Mouse (Mus musculus) small intestine, adult 2 months (tissue): ENCODE measurements at regions not wholly inside any gene's neighbourhood (a gene's known extent, or its start where the extent isn't known, plus 50 kb on each side); places are given as distances from the start of the nearest gene placed in this dataset.

Experiments
- H3K27ac ChIP-seq: fragments of 200-500 bp; 2 replicates; pipeline ENCODE4 v1.5.1; 2012; ENCODE audit warnings: low read depth, low read length, control low read depth, inconsistent platforms; ENCODE audit not compliant: insufficient read depth
- H3K27me3 ChIP-seq: fragments of 200-500 bp; 2 replicates; pipeline ENCODE4 v1.6.1; 2012; ENCODE audit warnings: mild to moderate bottlenecking, moderate library complexity, low read length, inconsistent platforms; ENCODE audit not compliant: control insufficient read depth, insufficient read depth
- H3K36me3 ChIP-seq: fragments of 200-500 bp; 2 replicates; pipeline ENCODE4 v1.6.1; 2012; ENCODE audit warnings: mild to moderate bottlenecking, low read length, control low read depth, inconsistent platforms; ENCODE audit not compliant: control insufficient read depth, insufficient read depth
- H3K4me1 ChIP-seq: fragments of 200-500 bp; 2 replicates; pipeline ENCODE4 v1.6.1; 2012; ENCODE audit warnings: low read length, inconsistent platforms, mixed read lengths; ENCODE audit not compliant: control insufficient read depth, insufficient read depth, insufficient read length
- H3K4me3 ChIP-seq: fragments of 200-500 bp; 2 replicates; pipeline ENCODE4 v1.5.1; 2012; ENCODE audit warnings: low read depth, mild to moderate bottlenecking, control low read depth, inconsistent platforms, low read length, moderate library complexity
- CTCF ChIP-seq: fragments of 200-500 bp; IDR thresholded peaks from 2 replicates; pipeline ENCODE4 v1.5.1; 2012; ENCODE audit warnings: low read depth, mild to moderate bottlenecking, control low read depth, inconsistent platforms, low read length, moderate library complexity, mixed read lengths; ENCODE audit not compliant: insufficient replicate concordance, insufficient read length; ENCODE audit errors: extremely low read depth
- POLR2A ChIP-seq: fragments of 200-500 bp; IDR thresholded peaks from 2 replicates; pipeline ENCODE4 v1.6.1; 2012; ENCODE audit warnings: low read depth, mild to moderate bottlenecking, control low read depth, inconsistent platforms, low read length, moderate library complexity
- WGBS: fragments of 180-500 bp; shearing (Covaris S2); methylation state at CpG from one replicate; pipeline ENCODE4 v1.1.7; 2018; 5-methylcytosine and 5-hydroxymethylcytosine counted together

DNA sequence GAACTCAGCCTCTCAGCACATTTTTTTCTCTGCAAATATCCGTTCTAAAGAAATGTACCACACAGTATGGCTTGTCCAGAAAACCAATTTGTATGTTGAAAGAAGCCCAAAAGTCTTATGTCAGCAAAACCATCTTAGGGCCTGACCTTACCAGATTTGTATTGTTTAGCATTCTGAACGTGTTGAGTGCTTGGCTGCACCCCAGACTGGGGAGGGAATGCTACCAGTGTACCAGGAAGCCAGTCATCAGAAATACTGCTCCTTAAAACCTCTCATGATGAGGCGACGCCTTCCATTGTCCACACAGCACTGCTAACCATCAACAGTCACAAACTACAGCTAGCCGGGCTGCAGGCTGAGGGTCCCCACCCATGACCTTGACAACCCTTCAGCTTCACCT is 148.3 kb upstream of the Irx5 start:
- 44% methylated on average over 5 of the region's 5 CpGs for WGBS
- H3K36me3 ChIP-seq: no peaks in the 10 kb centered on the region
- H3K4me3 ChIP-seq: no peak overlapping the region
- no peak overlapping the region for H3K27ac ChIP-seq
- no peaks in the 10 kb centered on the region for H3K4me1 ChIP-seq
- TF ChIP-seq POLR2A (no peak), CTCF (no peak)
- no peaks in the 10 kb centered on the region for H3K27me3 ChIP-seq

DNA sequence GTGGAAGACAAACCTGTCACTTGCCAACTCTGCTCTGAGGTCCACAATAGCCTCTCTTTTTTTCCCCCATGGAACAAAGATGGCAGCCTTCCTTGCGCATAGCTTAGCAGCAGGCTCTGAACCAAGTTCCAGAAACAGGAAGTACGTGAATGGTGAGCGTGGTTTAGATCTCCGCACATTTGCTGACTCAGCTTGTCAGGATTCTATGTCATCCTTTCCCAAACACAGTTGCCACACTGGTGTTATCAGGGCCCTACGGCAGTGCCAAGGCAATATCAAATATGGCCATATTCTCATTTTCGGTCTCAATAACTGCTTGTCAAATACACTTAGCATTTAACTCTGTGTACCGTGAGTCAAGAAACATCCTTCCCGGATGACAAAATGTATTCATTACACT is 161.8 kb upstream of the Irx5 start:
- no peak overlapping the region for H3K4me3 ChIP-seq
- H3K27ac ChIP-seq: no peak overlapping the region
- H3K36me3 ChIP-seq: no peaks in the 10 kb centered on the region
- H3K27me3 ChIP-seq: no peaks in the 10 kb centered on the region
- 93% methylated on average over 8 of the region's 8 CpGs for WGBS
- no peaks in the 10 kb centered on the region for H3K4me1 ChIP-seq
- TF ChIP-seq POLR2A (no peak), CTCF (no peak)

GRCm38 (mm10) chr8:92194065-92194464 is 163.4 kb upstream of the Irx5 start:
- TF ChIP-seq POLR2A (no peak), CTCF (no peak)
- 71% methylated on average over 14 of the region's 14 CpGs for WGBS

GRCm38 (mm10) chr8:92190261-92191025 is 167.0 kb upstream of the Irx5 start:
- H3K4me1 ChIP-seq: no peaks in the 10 kb centered on the region
- TF ChIP-seq CTCF: no peak
- TF ChIP-seq POLR2A: no peak
- no peak overlapping the region for H3K4me3 ChIP-seq
- no peaks in the 10 kb centered on the region for H3K36me3 ChIP-seq
- H3K27me3 ChIP-seq: no peaks in the 10 kb centered on the region
- WGBS: 87% methylated on average over 16 of the region's 16 CpGs
- H3K27ac ChIP-seq: no peak overlapping the region

More at GRCm38 (mm10) chr8:92194065-92194464, 163.4 kb upstream of the Irx5 start:
- Histone ChIP-seq H3K4me1 (no peaks in the 10 kb centered on the region), H3K4me3 (no peak overlapping the region), H3K27ac (no peak overlapping the region), H3K27me3 (no peaks in the 10 kb centered on the region), H3K36me3 (no peaks in the 10 kb centered on the region)

DNA sequence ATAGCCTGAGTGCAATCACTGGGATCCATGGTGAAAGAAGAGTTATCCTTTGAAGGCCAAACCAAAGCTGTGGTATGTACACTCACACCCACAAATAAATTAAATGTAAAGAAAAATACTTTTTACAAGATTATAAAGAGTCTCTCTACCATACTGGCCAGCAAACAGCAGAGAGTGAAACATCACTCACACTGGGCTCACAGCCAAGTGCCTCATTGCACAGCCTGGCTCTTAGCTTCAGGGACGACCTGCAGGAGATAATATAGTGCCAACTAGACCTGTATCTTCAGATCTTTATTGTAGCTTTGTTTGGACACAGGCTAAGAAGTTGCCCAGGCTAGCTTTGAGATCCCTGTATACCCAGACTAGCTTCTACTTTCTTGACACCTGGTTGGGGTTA is 174.1 kb upstream of the Irx5 start:
- WGBS: 4% methylated on average over 1 of the region's 1 CpGs
- Histone ChIP-seq H3K4me1 (no peaks in the 10 kb centered on the region), H3K27ac (no peak overlapping the region), H3K36me3 (no peaks in the 10 kb centered on the region), H3K4me3 (no peak overlapping the region), H3K27me3 (no peaks in the 10 kb centered on the region)
- no peak for TF ChIP-seq POLR2A
- no peak for TF ChIP-seq CTCF

DNA sequence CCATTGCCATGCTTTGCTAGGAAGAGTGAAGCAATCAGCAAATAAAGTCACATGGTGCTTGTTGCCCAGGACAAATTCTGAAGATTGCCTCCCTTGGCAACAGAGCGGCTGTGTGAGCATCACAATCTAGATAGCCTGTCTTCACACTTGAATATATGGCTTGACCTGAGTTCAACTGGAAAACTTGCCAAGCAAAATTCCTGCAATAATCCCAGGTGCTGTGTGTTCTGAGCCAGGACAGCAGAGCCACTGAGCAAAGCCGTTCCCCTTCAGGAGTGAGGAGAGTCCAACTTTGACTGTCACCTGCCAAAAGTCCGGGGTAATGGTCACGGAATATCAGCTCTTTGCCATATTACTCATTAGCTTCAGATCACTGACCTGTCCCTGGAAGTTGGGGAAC is 176.8 kb upstream of the Irx5 start:
- Histone ChIP-seq H3K27me3 (no peaks in the 10 kb centered on the region), H3K4me3 (no peak overlapping the region), H3K27ac (no peak overlapping the region), H3K4me1 (no peaks in the 10 kb centered on the region), H3K36me3 (no peaks in the 10 kb centered on the region)
- WGBS: 79% methylated on average over 4 of the region's 4 CpGs
- no peak for TF ChIP-seq POLR2A
- no peak for TF ChIP-seq CTCF

DNA sequence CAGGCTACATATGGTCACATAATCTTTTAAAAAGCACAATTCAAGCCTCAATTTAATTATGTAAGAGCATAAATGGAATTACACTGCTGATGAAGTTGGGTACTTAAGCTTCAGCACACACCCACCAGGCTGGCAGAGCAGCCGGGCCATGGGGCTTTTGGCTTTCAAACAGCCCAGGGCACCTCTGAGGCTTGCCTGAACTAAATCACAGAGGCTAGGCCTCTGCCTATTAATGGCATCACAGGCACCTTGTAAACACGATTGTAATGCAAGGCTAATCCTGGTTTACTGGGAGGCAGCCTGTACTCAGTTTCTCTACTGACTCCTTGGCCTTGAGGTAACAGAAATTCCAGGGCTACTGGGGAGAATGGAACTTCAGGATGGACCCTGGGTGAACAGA is 178.1 kb upstream of the Irx5 start:
- WGBS: 66% methylated on average over 2 of the region's 2 CpGs

GRCm38 (mm10) chr8:92176101-92176500 is 181.3 kb upstream of the Irx5 start:
- Histone ChIP-seq H3K27ac (no peak overlapping the region), H3K36me3 (no peaks in the 10 kb centered on the region), H3K4me1 (no peaks in the 10 kb centered on the region), H3K4me3 (no peak overlapping the region), H3K27me3 (no peaks in the 10 kb centered on the region)
- WGBS: 77% methylated on average over 5 of the region's 5 CpGs
- TF ChIP-seq CTCF: no peak
- TF ChIP-seq POLR2A: no peak

More for the DNA sequence above, 178.1 kb upstream of the Irx5 start:
- Histone ChIP-seq H3K4me3 (no peak overlapping the region), H3K27me3 (no peaks in the 10 kb centered on the region), H3K36me3 (no peaks in the 10 kb centered on the region), H3K4me1 (no peaks in the 10 kb centered on the region), H3K27ac (no peak overlapping the region)
- TF ChIP-seq CTCF (no peak), POLR2A (no peak)
